Mouse (Mus musculus): ENCODE measurements around the gene Pim3. TPM values are rescaled to one million over a fixed set of nuclear protein-coding genes. Genes with fewer than 3 reads are reported as not detected.

The Pim3 gene
- polyA plus RNA-seq, 1 experiment from 2014 or later = 30.1 TPM

GRCm38 (mm10) chr15:88895119-88895518 is 33.1 kb downstream of the Pim3 start:
- WGBS = 69% methylated on average over 7 of the region's 7 CpGs
- Histone ChIP-seq H3K9ac (ENCODE audit: low read length) (no peak overlapping the region), H3K4me2 (no peak overlapping the region), H3K4me3 (ENCODE audit: low read depth, low read length) (no peak overlapping the region), H3K36me3 (ENCODE audit: control insufficient read depth, insufficient read depth, low read length) (no peaks in the 10 kb centered on the region), H3K27me3 (ENCODE audit: control insufficient read depth, insufficient read depth, low read length) (no peaks in the 10 kb centered on the region; the same call in 1 of the 2 replicates), H3K4me1 (ENCODE audit: control insufficient read depth, insufficient read depth, low read length) (peaks cover 6% of the 10 kb centered on the region; the same call in 1 of the 2 replicates), H3K9me3 (ENCODE audit: control insufficient read depth, low read length) (no peaks in the 10 kb centered on the region), H3K27ac (ENCODE audit: low read depth, low read length) (no peak overlapping the region)
- ATAC-seq (ENCODE audit: low FRiP score) (no peak), DNase-seq (ENCODE audit: low spot score, missing footprints) (peak; percentile 35)

GRCm38 (mm10) chr15:88895891-88896290 is 33.9 kb downstream of the Pim3 start:
- Histone ChIP-seq H3K9me3 (ENCODE audit: control insufficient read depth, low read length) (no peaks in the 10 kb centered on the region), H3K27me3 (ENCODE audit: control insufficient read depth, insufficient read depth, low read length) (no peaks in the 10 kb centered on the region; the same call in 1 of the 2 replicates), H3K4me1 (ENCODE audit: control insufficient read depth, insufficient read depth, low read length) (peaks cover 4% of the 10 kb centered on the region; the same call in 1 of the 2 replicates), H3K4me2 (no peak overlapping the region), H3K4me3 (ENCODE audit: low read depth, low read length) (no peak overlapping the region), H3K9ac (ENCODE audit: low read length) (no peak overlapping the region), H3K27ac (ENCODE audit: low read depth, low read length) (no peak overlapping the region), H3K36me3 (ENCODE audit: control insufficient read depth, insufficient read depth, low read length) (no peaks in the 10 kb centered on the region)
- DNase-seq (ENCODE audit: low spot score, missing footprints) = no peak
- no peak for ATAC-seq (ENCODE audit: low FRiP score)
- WGBS = 88% methylated on average over 6 of the region's 6 CpGs

- DNase-seq (ENCODE audit: low spot score, missing footprints) = peak; percentile 57
- H3K36me3 ChIP-seq (ENCODE audit: control insufficient read depth, insufficient read depth, low read length) = no peaks in the 10 kb centered on the region
- H3K4me2 ChIP-seq = no peak overlapping the region
- no peak overlapping the region for H3K9ac ChIP-seq (ENCODE audit: low read length)
- 87% methylated on average over 10 of the region's 10 CpGs for WGBS
- H3K4me1 ChIP-seq (ENCODE audit: control insufficient read depth, insufficient read depth, low read length) = no peaks in the 10 kb centered on the region
- no peak overlapping the region for H3K27ac ChIP-seq (ENCODE audit: low read depth, low read length)
- no peak overlapping the region for H3K4me3 ChIP-seq (ENCODE audit: low read depth, low read length)
- no peak for ATAC-seq (ENCODE audit: low FRiP score)
- H3K27me3 ChIP-seq (ENCODE audit: control insufficient read depth, insufficient read depth, low read length) = no peaks in the 10 kb centered on the region; the same call in 1 of the 2 replicates
- no peaks in the 10 kb centered on the region for H3K9me3 ChIP-seq (ENCODE audit: control insufficient read depth, low read length)
These were observed 34.5 kb downstream of the Pim3 start for GRCm38 (mm10) chr15:88896341-88896980.

GRCm38 (mm10) chr15:88902200-88902875 is 40.4 kb downstream of the Pim3 start:
- Histone ChIP-seq H3K4me1 (ENCODE audit: control insufficient read depth, insufficient read depth, low read length) (no peaks in the 10 kb centered on the region), H3K27ac (ENCODE audit: low read depth, low read length) (no peak overlapping the region), H3K27me3 (ENCODE audit: control insufficient read depth, insufficient read depth, low read length) (no peaks in the 10 kb centered on the region), H3K4me3 (ENCODE audit: low read depth, low read length) (no peak overlapping the region), H3K9ac (ENCODE audit: low read length) (no peak overlapping the region), H3K36me3 (ENCODE audit: control insufficient read depth, insufficient read depth, low read length) (no peaks in the 10 kb centered on the region), H3K4me2 (no peak overlapping the region), H3K9me3 (ENCODE audit: control insufficient read depth, low read length) (no peaks in the 10 kb centered on the region)
- DNase-seq (ENCODE audit: low spot score, missing footprints) (no peak), ATAC-seq (ENCODE audit: low FRiP score) (no peak)
- WGBS = 89% methylated on average over 15 of the region's 15 CpGs

DNA sequence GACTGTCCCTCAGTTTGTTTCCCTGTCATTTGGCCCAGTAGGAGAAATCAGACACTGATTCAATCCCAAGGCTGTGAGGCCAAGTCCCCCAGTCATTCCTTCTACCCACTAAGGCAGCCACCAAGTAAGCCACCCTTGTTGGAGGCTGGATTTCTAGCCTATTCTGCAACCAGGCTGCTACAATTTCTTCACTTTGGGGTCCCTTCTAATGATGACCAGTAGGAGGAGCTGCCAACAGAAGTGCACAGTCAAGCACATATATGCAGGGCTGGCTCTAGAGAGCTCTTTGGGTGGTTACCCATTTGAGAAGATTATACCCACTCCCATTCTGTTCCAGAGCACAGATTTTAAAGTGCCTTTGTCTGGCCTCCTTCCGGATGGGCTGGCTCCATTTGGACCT is 41.1 kb downstream of the Pim3 start:
- H3K4me2 ChIP-seq = no peak overlapping the region
- DNase-seq (ENCODE audit: low spot score, missing footprints) (no peak), ATAC-seq (ENCODE audit: low FRiP score) (no peak)
- no peak overlapping the region for H3K9ac ChIP-seq (ENCODE audit: low read length)
- WGBS = 83% methylated on average over 1 of the region's 1 CpGs
- no peaks in the 10 kb centered on the region for H3K27me3 ChIP-seq (ENCODE audit: control insufficient read depth, insufficient read depth, low read length)
- H3K9me3 ChIP-seq (ENCODE audit: control insufficient read depth, low read length) = no peaks in the 10 kb centered on the region
- H3K36me3 ChIP-seq (ENCODE audit: control insufficient read depth, insufficient read depth, low read length) = no peaks in the 10 kb centered on the region
- no peak overlapping the region for H3K27ac ChIP-seq (ENCODE audit: low read depth, low read length)
- H3K4me1 ChIP-seq (ENCODE audit: control insufficient read depth, insufficient read depth, low read length) = no peaks in the 10 kb centered on the region
- H3K4me3 ChIP-seq (ENCODE audit: low read depth, low read length) = no peak overlapping the region

DNA sequence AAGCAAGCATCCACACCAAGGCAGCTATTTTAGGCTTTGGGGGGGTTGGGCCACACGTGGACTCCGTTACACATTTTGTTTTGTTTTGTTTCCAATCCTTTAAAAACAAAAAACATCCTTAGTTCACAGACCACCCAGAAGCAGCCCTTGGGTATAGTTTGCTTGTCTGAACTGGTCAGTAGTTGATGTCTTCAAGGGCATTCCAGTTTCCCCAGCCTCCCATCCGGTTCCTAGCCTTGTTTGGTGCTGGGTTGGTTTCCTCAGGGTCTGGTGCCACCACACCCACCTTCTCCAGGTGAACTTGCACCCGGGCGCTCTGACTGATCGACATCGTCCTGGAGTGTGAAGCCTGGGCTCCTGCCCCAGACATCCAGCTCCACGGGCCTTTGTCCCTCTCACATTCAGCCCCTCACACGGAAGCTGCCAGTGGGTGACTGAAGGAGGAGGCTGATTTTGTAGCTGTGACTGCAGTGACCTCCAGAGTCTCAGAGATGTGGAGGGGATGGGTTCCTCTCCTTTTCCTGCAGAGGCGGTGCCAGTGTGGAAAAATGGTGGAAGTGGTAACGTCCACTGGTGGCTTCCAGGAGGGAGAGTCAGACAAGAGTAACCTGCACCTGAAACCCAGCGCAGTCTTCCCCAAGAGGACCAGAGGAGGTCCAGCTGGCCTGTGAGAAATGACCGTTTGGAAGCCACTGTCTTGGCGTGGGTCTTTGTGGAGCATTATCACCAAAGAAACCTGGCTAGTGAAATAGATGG is 42.2 kb downstream of the Pim3 start:
- Histone ChIP-seq H3K4me1 (ENCODE audit: control insufficient read depth, insufficient read depth, low read length) (no peaks in the 10 kb centered on the region), H3K4me2 (no peak overlapping the region), H3K27ac (ENCODE audit: low read depth, low read length) (no peak overlapping the region), H3K27me3 (ENCODE audit: control insufficient read depth, insufficient read depth, low read length) (no peaks in the 10 kb centered on the region), H3K36me3 (ENCODE audit: control insufficient read depth, insufficient read depth, low read length) (no peaks in the 10 kb centered on the region), H3K9ac (ENCODE audit: low read length) (no peak overlapping the region), H3K9me3 (ENCODE audit: control insufficient read depth, low read length) (no peaks in the 10 kb centered on the region), H3K4me3 (ENCODE audit: low read depth, low read length) (no peak overlapping the region)
- WGBS = 83% methylated on average over 14 of the region's 14 CpGs
- peak; percentile 37 for DNase-seq (ENCODE audit: low spot score, missing footprints)
- no peak for ATAC-seq (ENCODE audit: low FRiP score)

- H3K27ac ChIP-seq (ENCODE audit: low read depth, low read length) = no peak overlapping the region
- H3K9me3 ChIP-seq (ENCODE audit: control insufficient read depth, low read length) = no peaks in the 10 kb centered on the region
- DNase-seq (ENCODE audit: low spot score, missing footprints) (no peak), ATAC-seq (ENCODE audit: low FRiP score) (no peak)
- no peaks in the 10 kb centered on the region for H3K36me3 ChIP-seq (ENCODE audit: control insufficient read depth, insufficient read depth, low read length)
- H3K9ac ChIP-seq (ENCODE audit: low read length) = no peak overlapping the region
- no peak overlapping the region for H3K4me2 ChIP-seq
- H3K27me3 ChIP-seq (ENCODE audit: control insufficient read depth, insufficient read depth, low read length) = no peaks in the 10 kb centered on the region
- H3K4me1 ChIP-seq (ENCODE audit: control insufficient read depth, insufficient read depth, low read length) = no peaks in the 10 kb centered on the region
- WGBS = 68% methylated on average over 4 of the region's 4 CpGs
- no peak overlapping the region for H3K4me3 ChIP-seq (ENCODE audit: low read depth, low read length)
These were observed 44.4 kb downstream of the Pim3 start for GRCm38 (mm10) chr15:88906347-88906746.

- Histone ChIP-seq H3K4me1 (ENCODE audit: control insufficient read depth, insufficient read depth, low read length) (no peaks in the 10 kb centered on the region), H3K9ac (ENCODE audit: low read length) (no peak overlapping the region), H3K9me3 (ENCODE audit: control insufficient read depth, low read length) (no peaks in the 10 kb centered on the region), H3K4me2 (no peak overlapping the region), H3K4me3 (ENCODE audit: low read depth, low read length) (no peak overlapping the region), H3K27me3 (ENCODE audit: control insufficient read depth, insufficient read depth, low read length) (no peaks in the 10 kb centered on the region), H3K27ac (ENCODE audit: low read depth, low read length) (no peak overlapping the region), H3K36me3 (ENCODE audit: control insufficient read depth, insufficient read depth, low read length) (no peaks in the 10 kb centered on the region)
- DNase-seq (ENCODE audit: low spot score, missing footprints) = peak; percentile 23
- ATAC-seq (ENCODE audit: low FRiP score) = no peak
- 94% methylated on average over 7 of the region's 7 CpGs for WGBS
These were observed 53.1 kb downstream of the Pim3 start for GRCm38 (mm10) chr15:88915046-88915445.

All from midbrain, embryonic 11.5 days (tissue).